Mouse (Mus musculus): Measurements from ENCODE around the gene Coro1c.

The Coro1c gene

GRCm38 (mm10) chr5:113797149-113797882, 111.2 kb downstream of the Coro1c start:
- DNase-seq (ENCODE audit: low spot score), result no peak

GRCm38 (mm10) chr5:113796401-113797148, 112.0 kb downstream of the Coro1c start:
- DNase-seq (ENCODE audit: low spot score), result no peak
